Mouse (Mus musculus) testis, postnatal 14 days (tissue): Measurements from ENCODE around the gene Tmem101.

Experiments
- DNase-seq: peaks from one replicate; pipeline ENCODE4 v3.0.0; 2021; ENCODE audit warnings: low spot score

Gene Tmem101

DNA sequence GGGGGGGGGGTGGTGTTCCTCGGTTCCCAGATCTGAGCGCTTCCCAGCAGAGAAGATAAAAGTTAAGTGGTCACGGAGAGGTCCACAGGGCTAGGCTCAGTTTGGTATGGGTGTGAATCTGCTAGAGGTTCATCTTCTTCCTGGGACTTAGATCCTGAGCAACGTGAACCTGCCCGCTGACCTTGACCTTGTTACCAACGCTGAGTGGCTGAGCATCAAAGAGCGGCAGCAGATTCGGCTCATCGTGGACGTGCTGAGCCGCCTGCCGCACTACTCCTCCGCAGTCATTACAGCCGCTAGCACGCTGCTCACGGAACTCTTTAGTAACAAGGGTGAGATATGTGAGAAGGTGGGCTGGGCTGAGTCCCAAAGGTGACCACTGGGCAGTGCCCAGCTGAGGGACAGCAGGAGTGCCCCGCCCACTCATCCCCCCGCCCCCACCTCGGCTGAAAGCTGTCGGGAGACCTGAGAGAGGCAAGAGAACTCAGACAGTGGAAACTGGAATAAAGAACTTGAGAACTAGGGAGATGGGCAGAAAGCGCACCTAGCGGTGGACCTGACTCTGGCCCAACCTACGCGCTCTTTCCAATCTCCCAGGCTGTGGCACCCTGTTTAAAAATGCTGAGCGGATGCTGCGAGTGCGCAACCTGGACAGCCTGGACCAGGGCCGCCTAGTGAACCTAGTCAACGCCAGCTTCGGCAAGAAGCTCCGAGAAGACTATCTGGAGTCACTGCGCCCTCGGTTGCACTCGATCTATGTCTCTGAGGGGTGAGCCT, 8.8 kb downstream of the Tmem101 start:
- peak; percentile 59 for DNase-seq

- DNase-seq = no peak
Measured at GRCm38 (mm10) chr11:102146531-102146930, 9.7 kb downstream of the Tmem101 start.

- DNase-seq = peak; percentile 75
Measured at GRCm38 (mm10) chr11:102146005-102146404, 10.2 kb downstream of the Tmem101 start.

DNA sequence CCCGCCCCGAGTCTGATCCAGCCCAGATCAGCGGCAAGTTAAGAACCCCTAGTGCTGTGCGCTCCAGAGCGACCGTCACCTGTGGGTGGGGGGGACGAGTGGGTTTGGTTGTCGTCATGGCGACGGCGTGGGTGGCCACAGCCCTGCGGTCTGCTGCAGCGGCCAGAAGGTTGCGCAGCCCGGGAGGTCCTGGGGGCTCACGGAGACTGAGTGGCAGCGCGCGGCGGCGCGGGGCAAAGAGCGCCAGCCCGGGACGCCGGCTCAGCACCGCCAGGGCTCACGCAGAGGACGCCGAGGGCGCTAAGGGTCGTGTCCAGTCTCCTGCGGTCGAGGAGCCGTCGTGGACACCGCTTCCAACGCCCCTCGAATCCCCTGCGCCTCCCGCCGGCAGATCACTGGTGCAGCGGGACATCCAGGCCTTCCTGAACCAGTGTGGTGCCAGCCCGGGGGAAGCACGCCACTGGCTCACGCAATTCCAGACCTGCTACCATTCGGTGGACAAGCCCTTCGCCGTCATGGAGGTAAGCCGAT, 10.7 kb downstream of the Tmem101 start, which contains the start of gene Nags:
Nags (plus strand) TSS at position 43 of the 531 bp plus-strand sequence.
- peak; percentile 44 for DNase-seq

DNA sequence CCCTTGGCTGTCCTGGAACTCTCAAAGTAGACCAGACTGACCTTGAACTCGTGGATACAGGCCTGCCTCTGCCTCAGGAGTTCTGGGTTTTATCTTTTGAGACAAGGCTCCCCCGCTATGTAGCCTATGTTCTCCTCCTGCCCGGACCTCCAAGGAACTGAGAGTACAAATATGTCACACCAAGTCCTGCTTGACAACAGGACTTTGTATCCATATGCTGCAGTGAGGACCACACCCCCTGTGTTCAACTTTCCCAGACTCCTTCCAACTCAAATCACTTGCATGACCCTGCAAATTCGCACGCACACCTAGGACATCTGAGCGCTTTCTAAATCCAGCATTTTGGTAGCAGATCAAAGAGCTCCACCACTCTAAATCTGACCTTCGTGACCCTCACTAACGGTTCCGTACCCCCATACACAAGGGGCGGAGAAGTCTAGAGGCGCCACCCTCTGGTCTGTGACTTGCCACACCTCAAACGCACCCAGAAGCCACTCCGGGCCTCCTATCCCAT, 11.2 kb downstream of the Tmem101 start:
- peak; percentile 56 for DNase-seq

DNA sequence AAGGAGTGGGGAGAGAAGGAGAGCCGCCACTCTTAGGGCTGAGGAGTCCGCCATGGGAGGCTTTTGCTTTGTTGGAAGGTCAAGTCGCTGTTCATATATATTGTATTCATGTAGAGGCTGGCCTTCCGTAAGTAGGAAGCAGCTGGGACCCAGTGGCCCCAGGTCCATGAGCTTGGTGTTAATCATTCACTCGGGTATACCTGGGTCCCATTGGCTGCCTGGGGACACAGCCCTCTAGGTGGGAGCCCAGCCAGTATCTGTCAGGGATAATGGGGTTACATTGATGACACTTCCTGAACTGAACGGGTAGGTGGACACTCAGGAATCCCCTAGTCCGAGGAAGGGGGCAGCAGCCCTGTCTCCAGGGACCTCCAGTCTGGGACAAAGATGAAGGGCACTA, 13.8 kb downstream of the Tmem101 start:
- DNase-seq = no peak

- DNase-seq = no peak
Measured at GRCm38 (mm10) chr11:102140508-102140907, 15.7 kb downstream of the Tmem101 start.

GRCm38 (mm10) chr11:102138447-102138740, 17.8 kb downstream of the Tmem101 start:
- DNase-seq = peak; percentile 69

DNA sequence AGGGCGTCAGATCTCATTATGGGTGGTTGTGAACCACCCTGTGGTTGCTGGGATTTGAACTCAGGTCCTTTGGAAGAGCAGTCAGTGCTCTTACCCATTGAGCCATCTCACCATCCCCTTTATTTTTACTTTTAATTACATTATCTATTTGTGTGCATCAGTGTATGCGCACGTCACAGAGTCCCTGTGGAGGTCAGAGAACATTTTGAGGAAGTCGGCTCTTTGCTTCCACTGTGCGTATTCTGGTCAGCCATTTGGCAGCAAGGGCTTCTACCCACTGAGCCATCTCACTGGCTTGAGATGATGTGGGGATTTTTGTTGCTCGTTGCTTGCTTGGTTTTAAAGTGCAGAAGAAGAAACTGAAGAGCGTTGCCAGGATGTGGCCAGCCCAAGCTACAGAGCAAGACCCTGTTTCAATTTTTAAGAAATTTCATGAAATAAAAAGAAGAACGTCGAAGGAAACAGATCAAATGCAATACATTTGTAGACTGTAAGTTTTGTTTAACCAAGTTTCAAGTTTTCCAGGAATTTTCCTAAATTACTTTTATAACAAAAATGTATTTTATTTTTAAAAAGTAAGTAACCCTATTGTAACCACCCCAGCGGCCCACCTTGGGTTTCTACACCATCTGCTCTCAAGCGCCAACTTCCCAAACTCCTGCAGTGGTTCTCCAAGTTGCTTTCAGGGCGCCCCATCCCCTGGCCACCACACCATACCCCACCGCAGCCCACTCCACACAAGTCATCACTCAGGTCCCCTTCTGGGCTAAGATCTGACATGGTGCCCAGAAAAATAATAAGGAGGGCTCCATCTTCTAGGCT, 18.4 kb downstream of the Tmem101 start:
- no peak for DNase-seq

GRCm38 (mm10) chr11:102134516-102134915, 21.7 kb downstream of the Tmem101 start:
- no peak for DNase-seq

DNA sequence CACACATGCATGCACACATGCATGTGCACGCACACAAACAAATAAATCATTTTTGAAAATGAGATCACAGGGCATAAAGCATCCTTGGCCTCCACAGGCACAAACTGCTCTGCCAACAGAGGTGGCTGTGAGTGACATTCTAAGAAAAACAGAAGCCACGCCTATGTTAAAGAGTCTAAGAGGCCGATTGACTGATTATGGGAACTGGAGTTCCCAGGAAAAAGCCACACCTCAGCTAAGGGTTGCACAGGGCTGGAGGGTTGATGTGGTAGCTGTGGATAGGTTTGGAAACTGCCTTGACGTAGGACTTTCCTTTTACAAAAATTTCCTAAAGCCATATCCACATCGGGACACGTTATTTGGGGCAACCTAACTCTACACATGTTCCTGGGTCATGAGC, 38.8 kb downstream of the Tmem101 start:
- no peak for DNase-seq

GRCm38 (mm10) chr11:102116241-102116640, 40.0 kb downstream of the Tmem101 start:
- no peak for DNase-seq

DNA sequence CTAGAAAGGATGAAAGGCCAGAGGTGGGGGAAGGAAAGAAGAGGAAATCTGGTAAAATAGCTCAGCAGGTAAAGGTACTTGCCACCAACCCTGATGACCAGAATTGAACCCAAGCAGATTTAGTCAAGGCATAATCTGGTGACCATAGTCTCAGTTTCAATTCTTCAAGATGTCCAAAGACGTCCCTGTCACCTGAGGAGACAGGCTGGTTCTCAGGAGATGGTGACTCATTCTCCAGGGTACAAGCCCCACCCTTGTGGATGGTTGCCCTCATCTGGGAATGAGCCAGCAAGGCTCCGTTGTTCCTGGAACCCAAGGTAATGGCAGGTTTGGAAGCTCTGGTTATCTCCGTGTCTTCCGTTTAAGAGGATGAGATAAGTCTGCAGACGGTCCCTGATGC, 44.6 kb downstream of the Tmem101 start:
- DNase-seq = no peak

GRCm38 (mm10) chr11:102107732-102108131, 48.5 kb downstream of the Tmem101 start, which contains the start of gene Pyy:
Pyy (minus strand) TSS chr11:102107832.
- DNase-seq = no peak

GRCm38 (mm10) chr11:102106911-102107310, 49.3 kb downstream of the Tmem101 start:
- DNase-seq = no peak
